Comparison of ENCODE assay signal across 11 mouse cellular contexts in genomic region chr9:41949476-41949875, GRCm38 (mm10).
DNase-seq lines count a peak whose midpoint lies in the region; ATAC-seq and TF ChIP-seq lines count a peak whose summit lies in the region.
"Had no signal": no experiment of that assay in that cellular context is flagged by ENCODE, and none has a peak within 500 bp of the region (broad histone marks: within the 10 kb centered on the region; RNA-seq: fewer than 3 reads in every experiment).

No protein-coding gene starts in this region.

- no peak for TF ChIP-seq EP300 in stomach, postnatal 0 days (optimal IDR thresholded peaks at IDR 0.05)

- TF ChIP-seq CTCF in stomach, postnatal 0 days (IDR thresholded peaks at IDR 0.05; ENCODE audit: low read depth), result no peak

- no peaks in the 10 kb centered on the region for H3K27me3 ChIP-seq in neural tube, embryonic 11.5 days (ENCODE audit: control insufficient read depth, insufficient read depth, low read length)
- H3K27me3 ChIP-seq in limb, embryonic 12.5 days, result no peaks in the 10 kb centered on the region
- H3K27me3 ChIP-seq in stomach, postnatal 0 days (ENCODE audit: control insufficient read depth, insufficient read depth, low read length), result no peaks in the 10 kb centered on the region
- H3K27me3 ChIP-seq: Patski had no signal

- no peaks in the 10 kb centered on the region for H3K9me3 ChIP-seq in neural tube, embryonic 11.5 days (ENCODE audit: control insufficient read depth, low read length)
- H3K9me3 ChIP-seq in limb, embryonic 12.5 days, result no peaks in the 10 kb centered on the region
- H3K9me3 ChIP-seq in stomach, postnatal 0 days (ENCODE audit: control insufficient read depth, low read length), result no peaks in the 10 kb centered on the region
- H3K9me3 ChIP-seq: megakaryocyte, embryonic 14.5 days had no signal

- peaks cover 23% of the 10 kb centered on the region for H3K4me1 ChIP-seq in neural tube, embryonic 11.5 days (ENCODE audit: control insufficient read depth, insufficient read depth, low read length)
- H3K4me1 ChIP-seq in limb, embryonic 12.5 days (replicated peaks), result peaks cover 42% of the 10 kb centered on the region
- H3K4me1 ChIP-seq in stomach, postnatal 0 days (replicated peaks; ENCODE audit: control insufficient read depth, insufficient read depth), result no peaks in the 10 kb centered on the region; the same call in 1 of the 2 replicates

- H3K36me3 ChIP-seq in neural tube, embryonic 11.5 days (ENCODE audit: control insufficient read depth, insufficient read depth, low read length), result no peaks in the 10 kb centered on the region
- no peaks in the 10 kb centered on the region for H3K36me3 ChIP-seq in limb, embryonic 12.5 days
- no peaks in the 10 kb centered on the region for H3K36me3 ChIP-seq in stomach, postnatal 0 days (ENCODE audit: control insufficient read depth, insufficient read depth, low read length)

- no peak for ATAC-seq in neural tube, embryonic 11.5 days (ENCODE audit: insufficient read depth, low FRiP score, low TSS enrichment)
- no peak for ATAC-seq in limb, embryonic 12.5 days (ENCODE audit: insufficient number of reproducible peaks, insufficient read depth, low FRiP score, low TSS enrichment, low read depth)
- no peak for ATAC-seq in stomach, postnatal 0 days (ENCODE audit: low FRiP score, low TSS enrichment)
- ATAC-seq: Patski had no signal

- peak; percentile 15 to 53 for DNase-seq in adrenal gland, adult (ENCODE audit: inconsistent age in 2 of 2, low spot score in 1 of 2)
- no peak for DNase-seq in adrenal gland, postnatal 4 days (ENCODE audit: low spot score in 2 of 2)
- no peak for DNase-seq in neural tube, embryonic 11.5 days (ENCODE audit: low spot score)
- DNase-seq in neural tube, embryonic 10.5 days (ENCODE audit: extremely low spot score, low spot score), result no peak
- no peak for DNase-seq in stomach, postnatal 0 days (ENCODE audit: low spot score)
- no peak for DNase-seq in layer of hippocampus, postnatal 25 days (ENCODE audit: extremely low spot score in 1 of 2, low spot score in 1 of 2)
- no peak for DNase-seq in lung, postnatal 36 days
- DNase-seq: cerebellum, adult 11 months had no signal

- H3K27ac ChIP-seq in neural tube, embryonic 11.5 days (ENCODE audit: low read depth, low read length), result peak overlapping the region; percentile 85
- peak overlapping the region; percentile 99 for H3K27ac ChIP-seq in limb, embryonic 12.5 days
- peak overlapping the region; percentile 93 for H3K27ac ChIP-seq in stomach, postnatal 0 days (replicated peaks)

- WGBS in neural tube, embryonic 11.5 days, result 68% methylated on average over 5 of the region's 5 CpGs
- WGBS in limb, embryonic 12.5 days, result 58% methylated on average over 5 of the region's 5 CpGs
- 59% methylated on average over 5 of the region's 5 CpGs for WGBS in stomach, postnatal 0 days

- no peak overlapping the region; the same call in 1 of the 2 replicates for H3K4me2 ChIP-seq in neural tube, embryonic 11.5 days (ENCODE audit: low read depth)
- peak overlapping the region; percentile 67 for H3K4me2 ChIP-seq in limb, embryonic 12.5 days
- H3K4me2 ChIP-seq in stomach, postnatal 0 days (replicated peaks; ENCODE audit: low read depth), result no peak overlapping the region

- no peak overlapping the region; the same call in 1 of the 2 replicates for H3K9ac ChIP-seq in neural tube, embryonic 11.5 days (ENCODE audit: low read length)
- H3K9ac ChIP-seq in limb, embryonic 12.5 days (replicated peaks), result 0 out of 2 replicates have a peak overlapping the region, but pooled peaks have one; percentile 47
- no peak overlapping the region for H3K9ac ChIP-seq in stomach, postnatal 0 days (ENCODE audit: low read length)

- H3K4me3 ChIP-seq in neural tube, embryonic 11.5 days (ENCODE audit: low read depth, low read length), result no peak overlapping the region
- no peak overlapping the region for H3K4me3 ChIP-seq in limb, embryonic 12.5 days (replicated peaks)
- no peak overlapping the region for H3K4me3 ChIP-seq in stomach, postnatal 0 days (ENCODE audit: low read depth, low read length)
- H3K4me3 ChIP-seq: megakaryocyte, embryonic 14.5 days had no signal

Comparison
In these comparisons a context has a peak if more than half of its experiments do, and no peak if none do; other contexts are left out.
1. DNase-seq: peak in adrenal gland, adult (2 of 2); none in adrenal gland, postnatal 4 days (0 of 2), neural tube, embryonic 11.5 days (single experiment), neural tube, embryonic 10.5 days (single experiment), stomach, postnatal 0 days (single experiment), layer of hippocampus, postnatal 25 days (0 of 2) and lung, postnatal 36 days (single experiment).
2. Peak in every context shown above with its lines, with median percentiles within 50 percentile points of each other: H3K27ac ChIP-seq.